Mouse (Mus musculus): ENCODE results near the gene Dmac2.

The Dmac2 gene

DNA sequence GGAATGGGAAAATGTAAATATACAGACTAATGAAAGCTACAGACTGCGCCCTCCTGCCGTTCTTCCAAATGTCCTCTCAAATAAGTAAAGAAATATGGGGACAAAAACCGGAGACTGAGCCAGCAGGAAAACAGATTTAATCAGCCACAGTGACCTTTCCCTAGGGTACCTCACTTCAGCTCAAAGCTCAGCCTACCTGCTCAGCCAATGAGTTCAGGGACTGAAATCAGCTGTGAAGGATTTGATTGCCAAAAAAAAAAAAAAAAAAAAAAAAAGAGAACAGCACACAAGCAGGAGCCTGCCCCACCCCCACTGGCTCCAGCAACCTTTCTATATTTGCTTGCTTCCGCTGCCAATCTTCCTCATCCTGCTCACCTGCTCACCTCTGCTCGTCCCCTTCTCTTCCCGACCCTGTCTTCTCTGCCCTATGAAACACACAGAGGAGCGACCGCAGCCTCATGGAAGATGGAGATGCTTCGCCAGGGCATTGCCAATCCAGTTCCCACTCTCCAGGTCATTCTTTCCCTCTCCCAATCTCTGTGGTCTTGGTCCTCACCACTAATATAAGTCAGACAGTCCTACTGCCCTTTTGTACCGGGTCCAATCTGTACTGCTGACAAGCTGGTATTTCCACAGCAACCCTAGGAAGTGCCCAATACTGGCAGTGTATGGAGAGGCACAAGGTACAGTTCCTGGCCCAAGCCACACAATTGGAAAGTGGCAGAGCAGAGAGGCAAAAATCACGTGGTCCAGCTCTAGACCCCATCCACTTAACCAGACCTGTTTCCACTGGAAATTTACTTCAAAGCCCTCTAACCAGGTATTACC lies 36.6 kb downstream of the Dmac2 start:
- no peak for DNase-seq

DNA sequence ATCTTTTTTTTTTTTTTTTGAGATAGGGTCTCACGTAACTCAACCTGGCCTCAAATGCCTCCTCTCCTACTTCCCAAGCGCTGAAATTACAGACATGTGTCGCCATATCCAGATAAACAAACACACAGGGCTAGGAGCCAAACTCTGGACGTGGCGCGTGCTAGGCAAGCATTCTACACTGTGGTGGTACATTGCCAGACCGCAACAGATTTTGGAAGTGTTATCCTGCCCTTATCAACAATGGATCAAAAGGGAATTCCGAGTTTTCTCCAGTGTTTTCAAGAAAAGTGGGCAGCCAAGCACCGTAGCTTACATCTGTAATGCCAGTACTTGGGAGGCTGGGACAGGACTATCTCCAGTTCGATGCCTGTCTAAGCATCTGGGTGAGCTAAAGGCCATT lies 38.6 kb downstream of the Dmac2 start:
- DNase-seq = no peak

DNA sequence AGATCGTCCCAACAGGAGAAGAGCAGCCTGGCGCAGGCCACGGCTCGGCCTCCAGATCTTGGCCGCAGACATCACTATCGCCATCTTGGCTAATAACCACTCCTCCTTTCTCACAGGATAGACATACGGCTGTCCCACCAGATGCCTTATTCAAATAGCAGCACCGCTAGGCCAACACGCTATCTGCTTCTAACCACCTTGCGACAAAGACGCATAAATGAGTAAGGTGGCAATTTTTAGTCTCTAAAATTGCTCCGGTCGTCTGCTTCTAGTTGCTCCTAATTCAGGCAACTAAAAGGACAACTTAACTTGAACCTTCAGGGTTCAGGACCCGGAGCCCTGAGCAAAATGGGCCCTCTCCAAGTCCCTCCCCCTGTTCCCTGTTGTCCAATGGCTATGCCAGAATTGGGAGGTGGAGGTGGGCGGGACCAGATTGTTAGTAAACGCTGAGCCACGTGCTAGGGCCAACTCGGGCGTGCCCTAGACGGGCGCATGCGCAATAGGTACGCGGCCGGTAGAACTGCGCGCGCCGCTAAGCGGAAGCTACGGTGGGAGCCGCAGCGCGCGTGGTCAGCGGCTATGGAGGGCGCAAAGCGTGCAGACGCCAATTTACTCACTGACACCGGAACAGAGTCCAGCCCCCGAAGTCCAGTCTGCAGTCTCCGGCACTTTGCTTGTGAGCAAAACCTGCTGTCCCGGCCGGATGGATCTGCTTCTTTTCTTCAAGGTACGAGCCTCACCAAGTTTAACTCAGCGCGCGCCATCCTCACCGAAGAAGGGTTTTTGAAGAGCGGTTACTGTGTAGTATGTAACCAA lies 39.7 kb downstream of the Dmac2 start, which contains the start of the genes Bckdha and Exosc5:
Bckdha (minus strand) TSS at position 325 of the 816 bp plus-strand sequence.
Exosc5 (plus strand) TSS at position 508 of the 816 bp plus-strand sequence.
- peak; percentile 98 for DNase-seq

DNA sequence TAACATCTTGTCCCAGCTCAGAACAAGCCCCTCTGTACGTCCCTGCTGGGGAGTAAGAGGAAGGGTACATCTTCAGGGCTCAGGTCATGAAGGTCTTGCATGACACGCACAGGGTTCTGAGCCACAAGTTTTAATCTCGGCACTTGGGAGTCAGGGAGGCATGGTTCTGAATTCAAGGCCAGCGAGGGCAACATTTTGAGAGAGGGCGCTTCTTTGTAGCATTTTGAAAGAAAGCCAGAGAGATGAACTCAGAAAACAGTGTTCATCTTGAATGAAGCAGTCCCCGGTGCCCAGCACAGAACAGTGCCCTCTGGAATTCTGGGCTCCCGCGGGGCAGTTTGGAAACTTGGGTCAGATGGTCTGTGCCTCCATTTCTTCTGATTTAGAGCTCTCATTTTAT lies 47.2 kb downstream of the Dmac2 start:
- DNase-seq = no peak

DNA sequence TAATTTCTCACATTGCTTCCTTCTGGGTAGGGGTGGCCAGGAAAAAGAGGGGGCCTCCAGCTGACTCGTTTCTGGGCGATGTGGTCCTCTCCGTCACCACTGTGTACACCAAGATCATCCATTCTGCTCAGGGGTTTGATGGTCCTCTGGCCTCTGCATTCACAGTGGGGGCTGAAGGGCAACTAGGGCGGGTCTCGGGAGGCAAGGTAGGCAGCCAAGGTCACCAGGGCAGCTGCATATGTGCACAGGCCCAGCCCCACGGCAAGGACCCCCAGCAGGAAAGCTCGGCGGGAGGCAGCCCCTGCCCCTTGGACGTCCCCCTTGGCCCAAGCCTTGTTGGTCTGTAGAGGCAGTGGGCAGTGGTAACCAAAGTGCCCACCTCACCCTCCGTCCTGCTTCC lies 49.9 kb downstream of the Dmac2 start:
- no peak for DNase-seq

DNA sequence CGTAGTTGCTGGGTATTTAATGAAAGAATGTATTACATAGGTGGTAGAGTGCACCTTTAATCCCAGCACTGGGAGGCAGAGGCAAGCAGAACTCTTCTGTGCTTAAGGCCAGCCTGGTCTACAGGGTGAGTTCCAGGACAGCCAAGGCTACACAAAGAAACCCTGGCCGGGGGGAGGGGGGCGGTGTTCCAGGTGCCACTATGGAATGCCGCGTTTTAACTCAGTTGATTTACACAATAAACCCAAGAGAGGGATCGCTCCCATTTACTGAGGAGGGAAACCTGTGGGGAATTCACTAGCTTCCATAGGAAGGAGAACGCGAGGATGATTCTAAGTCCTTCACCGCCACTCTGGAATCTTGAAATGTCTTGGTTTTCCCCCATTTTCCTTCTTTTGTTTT lies 50.4 kb downstream of the Dmac2 start:
- DNase-seq = no peak

DNA sequence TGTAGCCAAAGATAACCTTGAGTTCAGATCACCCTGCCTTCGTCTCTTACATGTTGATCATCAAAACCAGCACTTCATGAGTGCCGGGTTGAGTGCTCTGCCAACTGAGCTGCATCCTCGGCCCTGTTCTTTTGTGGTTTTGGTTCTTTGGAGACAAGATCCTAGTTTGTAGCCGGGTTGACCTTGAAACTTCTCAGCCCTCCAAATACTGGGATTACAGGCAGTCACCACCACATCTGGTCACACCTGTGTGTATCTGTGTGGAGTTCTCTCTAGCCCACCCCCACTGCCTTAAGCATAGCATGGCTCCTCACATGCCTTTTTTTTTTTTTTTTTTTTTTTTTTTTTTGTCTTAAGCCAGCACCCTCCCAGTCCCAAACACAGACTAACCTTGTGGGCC lies 50.9 kb downstream of the Dmac2 start:
- DNase-seq = no peak

DNA sequence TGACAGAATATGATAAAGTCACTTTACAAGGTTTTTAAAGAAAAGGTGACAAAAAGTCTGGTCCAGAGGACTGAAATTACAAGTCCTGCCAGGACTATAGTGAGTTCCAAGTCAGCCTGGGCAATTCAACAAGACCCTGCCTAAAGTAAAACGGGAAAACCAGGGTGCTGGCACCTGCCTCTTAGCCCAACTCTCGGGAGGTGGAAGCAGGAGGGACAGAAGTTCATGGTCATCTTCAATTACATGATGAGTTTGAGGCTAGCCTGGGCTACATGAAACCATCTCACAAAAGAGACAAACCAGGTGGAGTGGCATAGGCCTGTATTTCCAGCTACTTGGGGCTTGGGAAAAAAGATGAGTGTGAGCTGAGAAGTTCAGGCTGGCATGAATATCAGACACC lies 52.5 kb downstream of the Dmac2 start:
- no peak for DNase-seq

DNA sequence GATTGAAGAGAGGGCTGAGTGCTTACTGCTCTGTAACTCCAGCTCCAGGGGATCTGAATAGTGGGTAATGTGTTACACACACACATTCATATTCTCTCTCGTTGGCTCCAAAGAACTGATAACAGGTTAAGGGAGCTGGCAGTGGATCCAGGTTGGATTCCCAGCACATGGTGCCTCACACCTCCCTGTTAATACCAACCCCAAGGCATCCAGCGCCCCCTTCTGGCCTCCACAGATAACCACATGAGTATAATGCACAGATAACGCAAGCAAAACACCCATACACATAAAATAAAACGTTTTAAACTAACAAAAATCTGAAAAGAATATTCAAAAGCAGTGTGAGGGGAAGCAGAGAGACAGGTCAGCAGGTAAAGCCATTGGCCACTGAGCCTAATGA lies 53.2 kb downstream of the Dmac2 start:
- DNase-seq = no peak

DNA sequence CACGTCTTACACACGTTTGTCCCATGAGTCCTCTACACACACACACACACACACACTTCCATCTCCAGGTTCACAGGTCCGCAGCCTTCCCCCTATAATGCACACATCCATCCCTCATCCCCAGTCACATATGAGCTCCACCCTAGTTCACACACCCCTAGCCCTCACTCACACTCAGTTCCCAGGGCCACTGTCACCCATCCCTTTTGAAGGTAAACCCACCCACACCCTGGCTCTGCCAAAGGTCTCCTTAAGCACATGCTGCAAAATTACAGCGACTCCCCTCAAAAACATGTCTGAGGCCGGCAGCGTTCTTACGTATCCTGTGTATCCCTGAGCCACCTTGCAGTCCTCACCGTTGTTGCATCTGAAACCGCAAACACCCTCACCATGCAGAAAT lies 55.1 kb downstream of the Dmac2 start:
- DNase-seq = no peak

DNA sequence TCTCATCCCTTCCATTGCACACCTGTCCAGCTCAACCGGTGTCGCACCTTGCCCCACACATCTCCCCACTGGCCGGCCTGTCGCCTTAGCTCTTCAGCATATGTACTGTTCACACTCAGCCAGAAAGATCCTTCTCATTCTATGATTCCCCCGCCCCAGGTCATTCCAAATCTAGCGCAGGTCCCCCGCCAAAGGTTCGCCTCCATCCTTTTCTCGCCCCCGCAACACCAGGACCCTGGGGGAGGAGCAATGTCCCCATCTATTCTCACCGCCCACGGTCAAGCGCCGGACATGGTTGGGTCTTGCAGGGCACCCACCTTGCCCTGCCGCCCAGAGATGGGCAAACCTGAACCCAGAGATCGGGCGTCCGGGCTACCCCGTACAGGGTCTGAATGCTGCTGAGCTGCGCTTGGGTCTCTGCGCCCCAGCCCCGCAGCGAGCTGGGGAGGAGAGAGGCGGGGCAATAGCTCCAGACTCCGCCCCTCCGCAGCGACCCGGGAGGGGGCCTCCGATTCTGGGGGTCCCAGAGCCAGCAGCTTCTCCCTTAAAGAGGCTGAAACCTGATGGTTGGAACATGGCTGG lies 55.6 kb downstream of the Dmac2 start, which contains the start of gene Tmem91:
Tmem91 (minus strand) TSS at position 448 of the 582 bp plus-strand sequence.
- DNase-seq = no peak
